Mouse (Mus musculus): ENCODE results near the gene Zfp148. TPM values are rescaled to one million over a fixed set of nuclear protein-coding genes. Genes with fewer than 3 reads are reported as not detected.
A peak's percentile ranks its signal among the peaks of the same experiment; 100 is the strongest.

The Zfp148 gene
- total and polyA plus RNA-seq, 3 experiments: 15.6 to 22.2 (median 19.2) TPM

DNA sequence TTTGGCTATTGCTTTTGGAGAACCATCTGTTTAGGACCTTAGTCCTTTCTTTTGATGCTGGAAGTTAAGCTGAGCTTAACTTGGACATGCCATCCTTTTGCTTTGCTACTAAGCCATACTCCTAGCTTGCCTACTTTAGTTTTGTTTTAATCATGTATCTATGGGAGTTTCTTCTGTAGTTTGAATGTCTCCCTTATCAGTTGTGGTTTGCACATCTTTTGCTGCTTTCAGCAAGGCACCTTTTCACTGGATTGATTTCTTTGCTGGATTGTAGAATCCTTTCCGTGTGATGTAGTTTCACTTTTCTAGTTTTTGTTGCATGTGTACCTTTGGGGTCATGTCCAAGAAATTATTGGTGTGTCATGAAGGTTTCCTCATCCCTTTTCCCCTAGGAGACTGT lies 30.0 kb downstream of the Zfp148 start:
- peak; percentile 42 for DNase-seq (ENCODE audit: low read depth, low spot score)
- Histone ChIP-seq H3K27me3 (ENCODE audit: control insufficient read depth in 1 of 2, insufficient read depth in 2 of 2, low read length in 2 of 2) (no peaks in the 10 kb centered on the region), H3K79me2 (ENCODE audit: control insufficient read depth, insufficient read depth, low read length, poor library complexity) (peaks cover 70% of the 10 kb centered on the region), H3K27ac (ENCODE audit: control insufficient read depth, low read depth, low read length) (no peak overlapping the region), H3K36me3 (ENCODE audit: control insufficient read depth in 1 of 2, insufficient read depth in 2 of 2, low read length in 2 of 2) (peaks cover 3 to 23% of the 10 kb centered on the region in 2 experiments; a peak in 3 of 4 replicates), H3K9ac (ENCODE audit: control insufficient read depth, low read depth, low read length, poor library complexity, severe bottlenecking) (no peak overlapping the region), H3K9me3 (replicated peaks; ENCODE audit: insufficient read depth, low read length) (no peaks in the 10 kb centered on the region), H3K4me3 (ENCODE audit: control insufficient read depth in 1 of 2, insufficient read depth in 1 of 2, low read depth in 2 of 2, low read length in 2 of 2) (no peak overlapping the region), H3K4me1 (ENCODE audit: control insufficient read depth in 1 of 2, insufficient read depth in 2 of 2, low read length in 2 of 2) (peaks cover 8 to 16% of the 10 kb centered on the region in 2 experiments)
- TF ChIP-seq GATA1 (IDR thresholded peaks at IDR 0.05; ENCODE audit: low read depth, low read length) (peak; percentile 75), CHD1 (IDR thresholded peaks at IDR 0.05; ENCODE audit: low read depth, low read length) (no peak), POLR2A (IDR thresholded peaks at IDR 0.05; ENCODE audit: control insufficient read depth in 1 of 2, insufficient read depth in 1 of 2, low read depth in 1 of 2, low read length in 2 of 2, poor library complexity in 1 of 2) (no peak), RCOR1 (IDR thresholded peaks at IDR 0.05; ENCODE audit: low read depth, low read length) (peak; percentile 73)

DNA sequence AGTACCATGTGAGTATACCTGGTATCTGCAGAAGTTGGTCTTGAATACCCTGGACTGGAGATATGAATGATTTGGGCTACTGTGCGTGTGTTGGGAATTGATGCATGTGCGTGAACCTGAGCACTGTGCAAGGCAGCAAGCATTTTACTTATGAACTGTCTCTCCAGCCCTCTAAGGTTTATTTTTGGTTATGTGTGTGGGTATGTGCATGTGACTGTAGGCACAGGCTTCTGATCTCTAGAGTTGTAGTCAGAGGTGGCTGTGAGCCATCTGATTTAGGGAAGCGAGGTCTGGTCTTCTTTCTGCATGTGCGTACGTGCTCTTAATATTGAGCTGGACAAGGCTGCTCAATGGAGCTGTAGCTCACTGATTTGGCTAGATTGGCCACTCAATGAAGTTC lies 33.6 kb downstream of the Zfp148 start:
- Histone ChIP-seq H3K36me3 (ENCODE audit: control insufficient read depth in 1 of 2, insufficient read depth in 2 of 2, low read length in 2 of 2) (peaks cover 2 to 16% of the 10 kb centered on the region in 2 experiments; a peak in 3 of 4 replicates), H3K4me3 (ENCODE audit: control insufficient read depth in 1 of 2, insufficient read depth in 1 of 2, low read depth in 2 of 2, low read length in 2 of 2) (no peak overlapping the region), H3K9ac (ENCODE audit: control insufficient read depth, low read depth, low read length, poor library complexity, severe bottlenecking) (no peak overlapping the region), H3K79me2 (ENCODE audit: control insufficient read depth, insufficient read depth, low read length, poor library complexity) (peaks cover 69% of the 10 kb centered on the region), H3K27ac (ENCODE audit: control insufficient read depth, low read depth, low read length) (no peak overlapping the region), H3K9me3 (replicated peaks; ENCODE audit: insufficient read depth, low read length) (no peaks in the 10 kb centered on the region), H3K4me1 (ENCODE audit: control insufficient read depth in 1 of 2, insufficient read depth in 2 of 2, low read length in 2 of 2) (peaks cover 8% of the 10 kb centered on the region in 2 experiments), H3K27me3 (ENCODE audit: control insufficient read depth in 1 of 2, insufficient read depth in 2 of 2, low read length in 2 of 2) (no peaks in the 10 kb centered on the region)
- TF ChIP-seq USF1 (IDR thresholded peaks at IDR 0.05; ENCODE audit: low read depth, low read length) (no peak), CTCF (IDR thresholded peaks at IDR 0.05 in 2 of 3, conservative IDR thresholded peaks at IDR 0.05 in 1 of 3; ENCODE audit: control insufficient read depth in 1 of 3, insufficient read depth in 1 of 3, low read depth in 2 of 3, low read length in 3 of 3, poor library complexity in 1 of 3, severe bottlenecking in 1 of 3) (no peak), MAX (IDR thresholded peaks at IDR 0.05; ENCODE audit: low read length) (no peak), BHLHE40 (IDR thresholded peaks at IDR 0.05; ENCODE audit: borderline replicate concordance, low read depth, low read length) (no peak), TCF12 (IDR thresholded peaks at IDR 0.05; ENCODE audit: low read depth, low read length) (no peak), GATA1 (IDR thresholded peaks at IDR 0.05; ENCODE audit: low read depth, low read length) (no peak)
- DNase-seq (ENCODE audit: low read depth, low spot score): peak; percentile 20

DNA sequence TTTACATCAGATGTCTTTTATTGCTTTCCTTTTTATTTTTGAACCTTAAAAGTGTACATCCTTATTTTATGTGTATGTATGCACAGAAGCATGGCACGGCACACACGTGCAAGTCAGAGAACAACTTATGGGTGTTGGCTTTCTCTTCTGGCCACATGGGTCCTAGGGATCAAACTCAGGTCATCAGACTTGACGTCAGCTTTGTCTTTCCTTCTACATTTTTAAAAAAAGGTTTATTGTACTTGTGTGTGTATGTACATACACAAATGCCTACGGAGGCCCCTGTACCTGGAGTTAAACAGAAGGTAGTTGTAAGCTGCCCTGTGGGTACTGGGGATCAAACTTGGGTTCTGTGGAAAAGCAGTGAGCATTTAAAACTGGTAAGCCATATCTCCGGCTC lies 35.0 kb downstream of the Zfp148 start:
- no peak for TF ChIP-seq MAX (IDR thresholded peaks at IDR 0.05; ENCODE audit: low read length)
- no peak for TF ChIP-seq MAFK (IDR thresholded peaks at IDR 0.05; ENCODE audit: borderline replicate concordance, low read depth, low read length)
- no peak for TF ChIP-seq ZKSCAN1 (IDR thresholded peaks at IDR 0.05; ENCODE audit: low read depth, low read length)
- TF ChIP-seq SMC3 (IDR thresholded peaks at IDR 0.05; ENCODE audit: low read depth, low read length): no peak
- Histone ChIP-seq H3K4me1 (ENCODE audit: control insufficient read depth in 1 of 2, insufficient read depth in 2 of 2, low read length in 2 of 2) (peaks cover 3% of the 10 kb centered on the region in 2 experiments; a peak in 1 of 4 replicates), H3K4me3 (ENCODE audit: control insufficient read depth in 1 of 2, insufficient read depth in 1 of 2, low read depth in 2 of 2, low read length in 2 of 2) (no peak overlapping the region), H3K27me3 (ENCODE audit: control insufficient read depth in 1 of 2, insufficient read depth in 2 of 2, low read length in 2 of 2) (no peaks in the 10 kb centered on the region), H3K27ac (ENCODE audit: control insufficient read depth, low read depth, low read length) (no peak overlapping the region), H3K9me3 (replicated peaks; ENCODE audit: insufficient read depth, low read length) (no peaks in the 10 kb centered on the region), H3K79me2 (ENCODE audit: control insufficient read depth, insufficient read depth, low read length, poor library complexity) (peaks cover 62% of the 10 kb centered on the region), H3K9ac (ENCODE audit: control insufficient read depth, low read depth, low read length, poor library complexity, severe bottlenecking) (no peak overlapping the region), H3K36me3 (ENCODE audit: control insufficient read depth in 1 of 2, insufficient read depth in 2 of 2, low read length in 2 of 2) (peaks cover 2 to 4% of the 10 kb centered on the region in 2 experiments; a peak in 2 of 4 replicates)
- DNase-seq (ENCODE audit: low read depth, low spot score): no peak

Measured in MEL (cell line).